Mouse (Mus musculus) erythroblast, embryonic 14.5 days (primary cell): Measurements from ENCODE around the gene Ctdspl. TPM values are rescaled to one million over a fixed set of nuclear protein-coding genes. Genes with fewer than 3 reads are reported as not detected.

Experiments
- H3K27me3 ChIP-seq: 2 replicates; pipeline ENCODE4 v1.6.1; 2012; ENCODE audit warnings: inconsistent platforms; ENCODE audit not compliant: control insufficient read depth
- H3K36me3 ChIP-seq: 2 replicates; pipeline ENCODE4 v1.6.1; 2012; ENCODE audit warnings: mild to moderate bottlenecking, inconsistent platforms; ENCODE audit not compliant: control insufficient read depth
- H3K4me1 ChIP-seq: 2 replicates; pipeline ENCODE4 v1.6.1; 2012; ENCODE audit warnings: inconsistent platforms; ENCODE audit not compliant: control insufficient read depth
- H3K4me3 ChIP-seq: replicated peaks from 2 replicates; pipeline ENCODE3; 2012; ENCODE audit warnings: moderate library complexity, mild to moderate bottlenecking, inconsistent platforms
- H3K9me3 ChIP-seq: 2 replicates; pipeline ENCODE4 v1.6.1; 2012; ENCODE audit warnings: low read length, inconsistent platforms, mixed read lengths; ENCODE audit not compliant: control insufficient read depth
- GATA1 ChIP-seq: IDR thresholded peaks from 2 replicates; pipeline ENCODE4 v1.6.1; 2012; ENCODE audit warnings: low read length, inconsistent platforms, mixed read lengths
- TAL1 ChIP-seq: IDR thresholded peaks from 3 replicates; pipeline ENCODE4 v1.6.1; 2012; ENCODE audit warnings: low read length, inconsistent platforms, mixed read lengths
- polyA plus RNA-seq: library from polyadenylated mRNA; stranded (reverse); fragments of >175 nt; gene quantifications from 2 replicates; pipeline ENCODE4 v1.2.3, GENCODE M21; 2012

The Ctdspl gene
- polyA plus RNA-seq, 1 experiment = 0.14 TPM

GRCm38 (mm10) chr9:119092473-119093418 lies 166.5 kb downstream of the Ctdspl start:
- Histone ChIP-seq H3K9me3 (no peaks in the 10 kb centered on the region), H3K4me1 (peaks cover 8% of the 10 kb centered on the region), H3K27me3 (peaks cover 58% of the 10 kb centered on the region), H3K4me3 (peak overlapping the region; percentile 33), H3K36me3 (no peaks in the 10 kb centered on the region)
- TF ChIP-seq TAL1 (no peak), GATA1 (no peak)

Other genes with a start within 250 kb of the Ctdspl start
- gene Vill, start 126.3 kb downstream of the Ctdspl start, polyA plus RNA-seq = not detected in 2 replicates
- gene Plcd1, start 167.0 kb downstream of the Ctdspl start, polyA plus RNA-seq = 0.01 TPM in 1 of 2 replicates, not detected in the other
- gene Dlec1, start 176.0 kb downstream of the Ctdspl start, polyA plus RNA-seq = not detected in 2 replicates
- gene Acaa1b, start 230.6 kb downstream of the Ctdspl start, polyA plus RNA-seq = 0.04 TPM in 1 of 2 replicates, not detected in the other
- not detected in 2 replicates for gene Gm47289, start 232.7 kb downstream of the Ctdspl start, polyA plus RNA-seq